Mouse (Mus musculus): ENCODE data around the gene Tmem248.

GRCm38 (mm10) chr5:130207299-130207698 is 9.6 kb upstream of the Tmem248 start:
- TF ChIP-seq CTCF (IDR thresholded peaks at IDR 0.05) (no peak), POLR2A (IDR thresholded peaks at IDR 0.05; ENCODE audit: insufficient read depth, low read depth, low read length) (no peak), EP300 (IDR thresholded peaks at IDR 0.05; ENCODE audit: insufficient read depth, low read depth, low read length) (no peak)
